Mouse (Mus musculus) midbrain, embryonic 11.5 days (tissue): ENCODE measurements at regions not wholly inside any gene's neighbourhood (a gene's known extent, or its start where the extent isn't known, plus 50 kb on each side); places are given as distances from the start of the nearest gene placed in this dataset.
"Not testable (repeated sequence)": the region's sequence is repeated elsewhere in the genome, so short reads cannot be mapped to it uniquely, and the experiment has no call there.

Experiments used
- ATAC-seq: fragments of 200-750 bp; cut with Nextera tagmentation; 2 replicates; pipeline ENCODE4 v1.8.0; 2017; ENCODE audit warnings: moderate TSS enrichment, moderate library complexity; ENCODE audit not compliant: low FRiP score
- DNase-seq: peaks from one replicate; pipeline ENCODE4 v3.0.0; 2015; ENCODE audit warnings: low spot score; ENCODE audit errors: missing footprints
- H3K27ac ChIP-seq: fragments of 300-500 bp; sonication (generic); 2 replicates; pipeline ENCODE4 v1.5.1; 2014; ENCODE audit warnings: low read depth, low read length
- H3K27me3 ChIP-seq: fragments of 300-500 bp; sonication (generic); 2 replicates; pipeline ENCODE4 v1.6.1; 2014; ENCODE audit warnings: mild to moderate bottlenecking, low read length, moderate library complexity, mixed read lengths; ENCODE audit not compliant: control insufficient read depth, insufficient read depth
- H3K36me3 ChIP-seq: fragments of 300-500 bp; sonication (generic); 2 replicates; pipeline ENCODE4 v1.6.1; 2014; ENCODE audit warnings: mild to moderate bottlenecking, low read length, moderate library complexity, mixed read lengths; ENCODE audit not compliant: control insufficient read depth, insufficient read depth
- H3K4me1 ChIP-seq: fragments of 300-500 bp; sonication (generic); 2 replicates; pipeline ENCODE4 v1.6.1; 2014; ENCODE audit warnings: low read length; ENCODE audit not compliant: control insufficient read depth, insufficient read depth
- H3K4me2 ChIP-seq: fragments of 300-500 bp; sonication (generic); 2 replicates; pipeline ENCODE4 v1.6.1; 2014; ENCODE audit warnings: mild to moderate bottlenecking, moderate library complexity
- H3K4me3 ChIP-seq: fragments of 300-500 bp; sonication (generic); 2 replicates; pipeline ENCODE4 v1.5.1; 2014; ENCODE audit warnings: low read depth, low read length
- H3K9ac ChIP-seq: fragments of 300-500 bp; sonication (generic); 2 replicates; pipeline ENCODE4 v1.6.1; 2014; ENCODE audit warnings: low read length
- H3K9me3 ChIP-seq: fragments of 300-500 bp; sonication (generic); 2 replicates; pipeline ENCODE4 v1.6.1; 2016; ENCODE audit warnings: low read length; ENCODE audit not compliant: control insufficient read depth
- WGBS: fragments of 180-500 bp; shearing (Covaris S2); extraction: QIAGEN DNeasy Blood & Tissue Kit; methylation state at CpG from one replicate; pipeline ENCODE4 v1.1.7; 2014; 5-methylcytosine and 5-hydroxymethylcytosine counted together

- no peak for DNase-seq
- no peaks in the 10 kb centered on the region for H3K27me3 ChIP-seq
- H3K4me2 ChIP-seq, result no peak overlapping the region
- H3K9ac ChIP-seq, result no peak overlapping the region
- H3K36me3 ChIP-seq, result no peaks in the 10 kb centered on the region
- 91% methylated on average over 3 of the region's 3 CpGs for WGBS
- no peak for ATAC-seq
- H3K4me3 ChIP-seq, result no peak overlapping the region
- H3K27ac ChIP-seq, result no peak overlapping the region
- H3K9me3 ChIP-seq, result no peaks in the 10 kb centered on the region
- H3K4me1 ChIP-seq, result no peaks in the 10 kb centered on the region
Observed at GRCm38 (mm10) chr17:79547524-79547923, 64.1 kb upstream of the Rmdn2 start.

- not testable (repeated sequence) for H3K4me2 ChIP-seq, H3K4me3 ChIP-seq, H3K27ac ChIP-seq, ATAC-seq, H3K4me1 ChIP-seq, H3K9ac ChIP-seq, H3K27me3 ChIP-seq, H3K9me3 ChIP-seq, H3K36me3 ChIP-seq, DNase-seq
- 91% methylated on average over 1 of the region's 1 CpGs for WGBS
Observed at GRCm38 (mm10) chr17:79550409-79550808, 61.3 kb upstream of the Rmdn2 start.

- H3K4me2 ChIP-seq, result no peak overlapping the region
- no peaks in the 10 kb centered on the region for H3K36me3 ChIP-seq
- 80% methylated on average over 2 of the region's 2 CpGs for WGBS
- ATAC-seq, result no peak
- no peaks in the 10 kb centered on the region for H3K4me1 ChIP-seq
- no peak overlapping the region for H3K4me3 ChIP-seq
- no peak for DNase-seq
- H3K9me3 ChIP-seq, result no peaks in the 10 kb centered on the region
- H3K9ac ChIP-seq, result no peak overlapping the region
- no peaks in the 10 kb centered on the region for H3K27me3 ChIP-seq
- H3K27ac ChIP-seq, result no peak overlapping the region
Observed at GRCm38 (mm10) chr17:79553850-79554249, 57.8 kb upstream of the Rmdn2 start.

- WGBS, result 83% methylated on average over 1 of the region's 1 CpGs
- Histone ChIP-seq H3K36me3 (no peaks in the 10 kb centered on the region), H3K27me3 (no peaks in the 10 kb centered on the region), H3K4me3 (no peak overlapping the region), H3K4me2 (no peak overlapping the region), H3K9ac (no peak overlapping the region), H3K27ac (no peak overlapping the region), H3K9me3 (no peaks in the 10 kb centered on the region; the same call in 1 of the 2 replicates), H3K4me1 (no peaks in the 10 kb centered on the region)
- ATAC-seq, result no peak
- DNase-seq, result no peak
Observed at GRCm38 (mm10) chr17:79555593-79555992, 56.1 kb upstream of the Rmdn2 start.
